Mouse (Mus musculus): Measurements from ENCODE around the gene Ces1h.

- no peak for TF ChIP-seq CTCF (IDR thresholded peaks at IDR 0.05; ENCODE audit: low read depth)
- no peak for TF ChIP-seq EP300 (IDR thresholded peaks at IDR 0.05; ENCODE audit: low read depth)
These were observed at the start of gene Ces1h for GRCm38 (mm10) chr8:93379625-93380024.

All from liver, postnatal 0 days (tissue).